Comparison of ENCODE assay signal across 1 mouse cellular context in the genomic region with DNA sequence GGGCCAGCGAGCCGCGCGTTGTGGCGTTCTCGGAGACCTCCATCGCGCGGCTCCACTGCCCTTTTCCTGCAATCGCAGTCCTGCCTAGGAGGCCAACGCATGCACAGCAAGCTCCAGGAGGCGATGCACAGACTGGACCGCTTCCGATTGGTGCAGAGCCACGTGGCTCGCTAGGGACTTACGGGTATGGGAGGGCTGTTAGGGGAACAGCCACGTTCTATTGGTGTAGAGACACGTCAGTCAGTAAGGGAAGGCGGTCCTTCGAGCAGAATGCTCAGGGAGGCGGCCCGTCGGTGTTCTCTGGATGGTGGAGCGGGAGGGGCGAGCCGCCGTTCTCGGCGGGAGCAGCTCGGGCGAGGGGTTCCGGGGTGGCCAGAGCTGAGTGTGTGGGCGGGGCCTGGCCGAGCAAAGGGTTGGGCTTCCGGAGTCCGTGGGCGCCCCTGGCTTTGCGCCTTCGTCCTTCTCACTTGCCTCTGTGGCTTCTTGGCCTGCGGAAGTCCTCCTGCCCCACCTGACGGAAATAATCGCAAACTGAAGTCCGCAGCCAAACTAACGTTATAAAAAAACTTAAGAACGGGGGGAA.
TF ChIP-seq lines count a peak whose summit lies in the region.

A gene (minus strand): TSS at position 164 of the 583 bp plus-strand sequence.

TF ChIP-seq in CH12.LX, 34 proteins besides CTCF, POLR2A, EP300 and RAD21 (continued from another document):
- TF ChIP-seq ZKSCAN1 (IDR thresholded peaks at IDR 0.05; ENCODE audit: borderline replicate concordance, low read depth, low read length) (no peak), UBTF (IDR thresholded peaks at IDR 0.05; ENCODE audit: low read depth, low read length) (0 out of 2 replicates have a peak, but pooled peaks have one; percentile 34), USF1 (IDR thresholded peaks at IDR 0.05; ENCODE audit: low read depth, low read length) (peak; percentile 93), HCFC1 (IDR thresholded peaks at IDR 0.05; ENCODE audit: low read depth, low read length) (peak; percentile 66), ETS1 (conservative IDR thresholded peaks at IDR 0.05; ENCODE audit: low read depth, low read length) (no peak), USF2 (conservative IDR thresholded peaks at IDR 0.05; ENCODE audit: low read depth, low read length) (peak; percentile 89), MXI1 (IDR thresholded peaks at IDR 0.05; ENCODE audit: low read depth, low read length) (peak; percentile 97), ELF1 (IDR thresholded peaks at IDR 0.05; ENCODE audit: low read depth, low read length) (peak; percentile 96), SIN3A (IDR thresholded peaks at IDR 0.05; ENCODE audit: low read length) (peak; percentile 94; the same call in 1 of the 2 replicates), BHLHE40 (IDR thresholded peaks at IDR 0.05; ENCODE audit: low read depth, low read length) (peak; percentile 47; the same call in 1 of the 2 replicates), IRF4 (IDR thresholded peaks at IDR 0.05; ENCODE audit: low read depth, low read length) (no peak), JUND (conservative IDR thresholded peaks at IDR 0.05; ENCODE audit: low read depth, low read length) (no peak), CHD1 (IDR thresholded peaks at IDR 0.05; ENCODE audit: low read depth, low read length) (no peak), ZNF384 (IDR thresholded peaks at IDR 0.05; ENCODE audit: low read depth, low read length) (no peak), MEF2A (IDR thresholded peaks at IDR 0.05; ENCODE audit: borderline replicate concordance, low read depth, low read length) (peak; percentile 30; the same call in 1 of the 2 replicates), NELFE (IDR thresholded peaks at IDR 0.05; ENCODE audit: low read depth, low read length) (peak; percentile 89), ZMIZ1 (IDR thresholded peaks at IDR 0.05; ENCODE audit: low read depth, low read length) (peak; percentile 87), GABPA (IDR thresholded peaks at IDR 0.05; ENCODE audit: insufficient replicate concordance, low read depth, low read length) (no peak), SMC3 (IDR thresholded peaks at IDR 0.05; ENCODE audit: low read depth, low read length) (no peak), PAX5 (IDR thresholded peaks at IDR 0.05; ENCODE audit: low read length) (no peak)
